Mouse (Mus musculus) right cerebral cortex, postnatal 14 days (tissue): ENCODE data around the gene Neu3.

Source experiments
- DNase-seq: peaks from one replicate; pipeline ENCODE4 v3.0.0; 2022

Gene Neu3

GRCm38 (mm10) chr7:99790816-99791215 lies 37.4 kb downstream of the Neu3 start:
- no peak for DNase-seq

- DNase-seq: no peak
These were observed 39.7 kb downstream of the Neu3 start for GRCm38 (mm10) chr7:99788563-99788962.

- DNase-seq: no peak
These were observed 40.3 kb downstream of the Neu3 start for GRCm38 (mm10) chr7:99787935-99788334.

GRCm38 (mm10) chr7:99786774-99787173 lies 41.4 kb downstream of the Neu3 start:
- DNase-seq: no peak

GRCm38 (mm10) chr7:99785553-99785952 lies 42.7 kb downstream of the Neu3 start:
- no peak for DNase-seq

GRCm38 (mm10) chr7:99783421-99783820 lies 44.8 kb downstream of the Neu3 start:
- DNase-seq: no peak

- no peak for DNase-seq
These were observed 46.3 kb downstream of the Neu3 start for GRCm38 (mm10) chr7:99781916-99782315.

GRCm38 (mm10) chr7:99781385-99781784 lies 46.8 kb downstream of the Neu3 start:
- DNase-seq: no peak

- no peak for DNase-seq
These were observed 65.0 kb downstream of the Neu3 start, which contains the start of gene Olfr521 for GRCm38 (mm10) chr7:99763207-99763606. TSS of gene Olfr521 (plus strand) at chr7:99763507.
